Comparison of ENCODE assay signal across 19 mouse cellular contexts in genomic region chr9:99645416-99645815, GRCm38 (mm10). TPM values are rescaled to one million over a fixed set of nuclear protein-coding genes. Genes with fewer than 3 reads are reported as not detected.
"Had no signal": no experiment of that assay in that cellular context is flagged by ENCODE, and none has a peak within 500 bp of the region (broad histone marks: within the 10 kb centered on the region; RNA-seq: fewer than 3 reads in every experiment).

No protein-coding gene starts in this region.

- H3K27ac ChIP-seq: intestine, embryonic 15.5 days; kidney, embryonic 15.5 days; limb, embryonic 15.5 days; liver, embryonic 12.5 days; macrophage; midbrain, embryonic 15.5 days; neural tube, embryonic 12.5 days had no signal

- H3K27me3 ChIP-seq: intestine, embryonic 15.5 days; kidney, embryonic 15.5 days; limb, embryonic 15.5 days; liver, embryonic 12.5 days; megakaryocyte, embryonic 14.5 days; midbrain, embryonic 15.5 days; neural tube, embryonic 12.5 days had no signal

- H3K9ac ChIP-seq: intestine, embryonic 15.5 days; kidney, embryonic 15.5 days; limb, embryonic 15.5 days; liver, embryonic 12.5 days; midbrain, embryonic 15.5 days; neural tube, embryonic 12.5 days had no signal

- ATAC-seq: intestine, embryonic 15.5 days; liver, embryonic 12.5 days; midbrain, embryonic 15.5 days had no signal

- H3K4me2 ChIP-seq: intestine, embryonic 15.5 days; kidney, embryonic 15.5 days; limb, embryonic 15.5 days; liver, embryonic 12.5 days; midbrain, embryonic 11.5 days; midbrain, embryonic 15.5 days; neural tube, embryonic 12.5 days had no signal

- H3K4me1 ChIP-seq: intestine, embryonic 15.5 days; kidney, embryonic 15.5 days; limb, embryonic 15.5 days; liver, embryonic 12.5 days; megakaryocyte, embryonic 14.5 days; midbrain, embryonic 15.5 days; neural tube, embryonic 12.5 days had no signal

- DNase-seq: kidney, adult 18-20 months; kidney, postnatal 14 days; right cerebral cortex, adult 18-20 months; thymus, adult 18-20 months; thymus, postnatal 14 days had no signal

- H3K4me3 ChIP-seq: intestine, embryonic 15.5 days; kidney, embryonic 15.5 days; limb, embryonic 15.5 days; liver, embryonic 12.5 days; megakaryocyte, embryonic 14.5 days; midbrain, embryonic 15.5 days; neural tube, embryonic 12.5 days had no signal

- H3K9me3 ChIP-seq: intestine, embryonic 15.5 days; kidney, embryonic 15.5 days; limb, embryonic 15.5 days; liver, embryonic 12.5 days; megakaryocyte, embryonic 14.5 days; midbrain, embryonic 15.5 days; neural tube, embryonic 12.5 days had no signal

RNA-seq across cellular contexts. Expression of gene Dzip1l, which starts 16.1 kb away (rescaled TPM):
- total RNA-seq: monocyte, adult 5-6 weeks; neutrophil, adult 5-6 weeks had no signal
- polyA plus RNA-seq: macrophage had no signal

RNA-seq across cellular contexts. Expression of gene A4gnt, which starts 33.1 kb away (rescaled TPM):
- total RNA-seq: layer of hippocampus, postnatal 25 days; monocyte, adult 5-6 weeks; neutrophil, adult 5-6 weeks had no signal
- polyA plus RNA-seq: limb, embryonic 11.5 days; liver, embryonic 12.5 days; liver, embryonic 16.5 days; macrophage; midbrain, embryonic 11.5 days; midbrain, embryonic 15.5 days; neural tube, embryonic 12.5 days had no signal
